Mouse (Mus musculus) liver, adult 2 months (tissue): Measurements from ENCODE around the gene Gpc3.

Experiments used
- CTCF ChIP-seq: fragments of 200-500 bp; IDR thresholded peaks from 2 replicates; pipeline ENCODE4 v1.5.1; 2011; ENCODE audit warnings: low read depth, low read length, control low read depth
- POLR2A ChIP-seq: fragments of 200-500 bp; IDR thresholded peaks from 2 replicates; pipeline ENCODE4 v1.6.1; 2011; ENCODE audit warnings: low read length, control low read depth; ENCODE audit not compliant: insufficient read depth; ENCODE audit errors: extremely low read depth

DNA sequence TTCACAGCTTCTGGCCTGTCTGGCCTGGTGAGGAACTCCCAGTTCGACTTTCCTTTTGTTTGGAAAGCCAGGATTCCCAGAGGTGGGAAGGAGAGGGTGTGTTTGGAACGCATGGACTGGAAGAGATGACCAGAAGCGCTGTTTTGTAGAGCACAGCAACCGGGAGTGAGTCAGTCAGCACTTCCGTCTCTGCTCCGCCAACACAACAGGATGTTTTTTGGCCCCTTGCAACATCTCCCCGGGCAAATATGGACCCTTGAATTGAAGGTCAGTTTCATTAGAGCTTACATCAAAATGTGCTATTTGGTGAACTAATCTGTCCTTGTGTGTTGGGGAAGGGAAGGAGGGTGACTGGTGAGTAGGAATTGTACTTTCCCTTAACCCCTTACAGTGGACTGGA is 340.7 kb downstream of the Gpc3 start:
- no peak for TF ChIP-seq CTCF
- TF ChIP-seq POLR2A = no peak
